Mouse (Mus musculus) midbrain, embryonic 11.5 days (tissue): ENCODE measurements around the gene Kif26a. TPM values are rescaled to one million over a fixed set of nuclear protein-coding genes. Genes with fewer than 3 reads are reported as not detected.

Experiments used
- ATAC-seq: fragments of 200-750 bp; cut with Nextera tagmentation; 2 replicates; pipeline ENCODE4 v1.8.0; 2017; ENCODE audit warnings: moderate TSS enrichment, moderate library complexity; ENCODE audit not compliant: low FRiP score
- DNase-seq: peaks from one replicate; pipeline ENCODE4 v3.0.0; 2015; ENCODE audit warnings: low spot score; ENCODE audit errors: missing footprints
- H3K27ac ChIP-seq: fragments of 300-500 bp; sonication (generic); 2 replicates; pipeline ENCODE4 v1.5.1; 2014; ENCODE audit warnings: low read depth, low read length
- H3K27me3 ChIP-seq: fragments of 300-500 bp; sonication (generic); 2 replicates; pipeline ENCODE4 v1.6.1; 2014; ENCODE audit warnings: mild to moderate bottlenecking, low read length, moderate library complexity, mixed read lengths; ENCODE audit not compliant: control insufficient read depth, insufficient read depth
- H3K36me3 ChIP-seq: fragments of 300-500 bp; sonication (generic); 2 replicates; pipeline ENCODE4 v1.6.1; 2014; ENCODE audit warnings: mild to moderate bottlenecking, low read length, moderate library complexity, mixed read lengths; ENCODE audit not compliant: control insufficient read depth, insufficient read depth
- H3K4me1 ChIP-seq: fragments of 300-500 bp; sonication (generic); 2 replicates; pipeline ENCODE4 v1.6.1; 2014; ENCODE audit warnings: low read length; ENCODE audit not compliant: control insufficient read depth, insufficient read depth
- H3K4me2 ChIP-seq: fragments of 300-500 bp; sonication (generic); 2 replicates; pipeline ENCODE4 v1.6.1; 2014; ENCODE audit warnings: mild to moderate bottlenecking, moderate library complexity
- H3K4me3 ChIP-seq: fragments of 300-500 bp; sonication (generic); 2 replicates; pipeline ENCODE4 v1.5.1; 2014; ENCODE audit warnings: low read depth, low read length
- H3K9ac ChIP-seq: fragments of 300-500 bp; sonication (generic); 2 replicates; pipeline ENCODE4 v1.6.1; 2014; ENCODE audit warnings: low read length
- H3K9me3 ChIP-seq: fragments of 300-500 bp; sonication (generic); 2 replicates; pipeline ENCODE4 v1.6.1; 2016; ENCODE audit warnings: low read length; ENCODE audit not compliant: control insufficient read depth
- WGBS: fragments of 180-500 bp; shearing (Covaris S2); extraction: QIAGEN DNeasy Blood & Tissue Kit; methylation state at CpG from one replicate; pipeline ENCODE4 v1.1.7; 2014; 5-methylcytosine and 5-hydroxymethylcytosine counted together
- polyA plus RNA-seq: library from polyadenylated mRNA; unstranded; fragments of >200 nt; fragmentation: Nextera tagmentation; extraction: Ambion mirVana; gene quantifications from 2 replicates; pipeline ENCODE4 v1.2.1, GENCODE M21; 2014

Gene Kif26a
- polyA plus RNA-seq, 1 experiment from 2014 or later, result 3.5 TPM

DNA sequence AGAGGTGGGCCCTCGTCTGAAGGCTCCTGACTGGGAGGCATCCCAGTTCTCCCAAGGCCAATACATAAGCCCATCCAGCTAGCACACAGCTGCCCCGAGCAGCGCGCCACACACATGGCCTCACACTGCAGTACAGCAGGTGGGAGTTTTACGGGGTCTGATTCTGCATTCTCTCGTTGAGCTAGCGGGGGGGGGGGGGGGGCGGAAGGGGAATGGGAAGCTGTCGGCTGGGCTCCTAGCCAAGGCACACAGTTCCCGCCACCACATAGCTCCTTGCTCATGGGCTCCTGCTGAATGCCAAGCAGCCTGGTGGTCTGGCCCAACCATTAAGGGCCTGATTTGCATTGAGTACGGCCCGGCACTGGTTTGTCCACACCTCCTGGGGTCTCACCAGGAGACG lies 64.6 kb downstream of the Kif26a start:
- H3K4me3 ChIP-seq, result no peak overlapping the region
- no peak overlapping the region for H3K9ac ChIP-seq
- H3K36me3 ChIP-seq, result no peaks in the 10 kb centered on the region
- 53% methylated on average over 12 of the region's 13 CpGs for WGBS
- ATAC-seq (0 out of 2 replicates have a peak, but pooled peaks have one; percentile 20), DNase-seq (no peak)
- H3K4me2 ChIP-seq, result no peak overlapping the region
- H3K4me1 ChIP-seq, result peaks cover 12% of the 10 kb centered on the region
- H3K27ac ChIP-seq, result no peak overlapping the region
- no peaks in the 10 kb centered on the region; the same call in 1 of the 2 replicates for H3K27me3 ChIP-seq
- H3K9me3 ChIP-seq, result no peaks in the 10 kb centered on the region

DNA sequence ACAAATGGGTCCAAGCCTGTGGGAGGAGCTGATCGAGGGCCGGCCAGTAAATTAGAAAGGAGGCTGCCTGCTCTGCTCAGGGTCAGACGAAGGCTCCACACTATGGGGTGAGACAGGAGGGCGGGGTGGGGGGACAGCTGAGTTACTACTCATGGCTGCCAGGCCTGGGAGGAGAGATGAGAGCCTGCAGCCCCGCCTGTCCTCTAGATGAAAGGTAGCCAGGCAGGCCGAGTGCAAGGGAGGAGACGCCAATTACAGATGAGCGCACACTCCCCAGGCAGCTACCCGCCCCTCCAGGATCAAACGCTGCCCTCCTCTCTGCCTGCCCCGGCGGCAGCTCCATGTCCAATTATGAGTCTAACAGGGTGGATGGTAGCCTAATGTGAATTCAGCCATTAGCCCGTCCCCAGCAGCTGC lies 68.4 kb downstream of the Kif26a start:
- 25% methylated on average over 13 of the region's 13 CpGs for WGBS
- 0 out of 2 replicates have a peak, but pooled peaks cover 3% of the 10 kb centered on the region for H3K4me1 ChIP-seq
- no peaks in the 10 kb centered on the region; the same call in 1 of the 2 replicates for H3K27me3 ChIP-seq
- no peaks in the 10 kb centered on the region for H3K9me3 ChIP-seq
- H3K27ac ChIP-seq, result peak overlapping the region; percentile 40; the same call in 1 of the 2 replicates
- H3K36me3 ChIP-seq, result no peaks in the 10 kb centered on the region
- H3K9ac ChIP-seq, result no peak overlapping the region
- H3K4me3 ChIP-seq, result no peak overlapping the region
- H3K4me2 ChIP-seq, result no peak overlapping the region
- ATAC-seq, result peak; percentile 41
- DNase-seq, result no peak

DNA sequence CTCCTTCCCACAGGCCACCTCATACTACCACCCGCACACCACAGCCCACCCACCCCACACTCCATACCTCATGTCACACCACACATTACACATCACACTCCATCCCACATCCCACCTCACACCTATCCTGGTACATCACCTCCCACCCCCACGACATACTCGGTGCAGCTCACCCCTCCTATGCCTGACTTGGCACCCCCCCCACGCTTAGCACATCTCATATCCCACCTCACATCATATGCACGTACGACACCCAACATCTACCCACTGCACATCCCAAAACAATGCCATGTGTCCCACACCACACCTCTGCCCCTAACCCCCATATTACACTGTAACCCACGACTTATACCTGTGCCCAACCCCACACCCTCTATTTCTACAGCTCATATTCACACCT lies 69.5 kb downstream of the Kif26a start:
- no peaks in the 10 kb centered on the region for H3K36me3 ChIP-seq
- no peaks in the 10 kb centered on the region for H3K9me3 ChIP-seq
- 0 out of 2 replicates have a peak, but pooled peaks cover 3% of the 10 kb centered on the region for H3K4me1 ChIP-seq
- ATAC-seq, result no peak
- H3K4me2 ChIP-seq, result no peak overlapping the region
- no peak for DNase-seq
- H3K9ac ChIP-seq, result no peak overlapping the region
- WGBS, result 86% methylated on average over 7 of the region's 7 CpGs
- H3K27ac ChIP-seq, result no peak overlapping the region
- H3K27me3 ChIP-seq, result no peaks in the 10 kb centered on the region; the same call in 1 of the 2 replicates
- H3K4me3 ChIP-seq, result no peak overlapping the region

DNA sequence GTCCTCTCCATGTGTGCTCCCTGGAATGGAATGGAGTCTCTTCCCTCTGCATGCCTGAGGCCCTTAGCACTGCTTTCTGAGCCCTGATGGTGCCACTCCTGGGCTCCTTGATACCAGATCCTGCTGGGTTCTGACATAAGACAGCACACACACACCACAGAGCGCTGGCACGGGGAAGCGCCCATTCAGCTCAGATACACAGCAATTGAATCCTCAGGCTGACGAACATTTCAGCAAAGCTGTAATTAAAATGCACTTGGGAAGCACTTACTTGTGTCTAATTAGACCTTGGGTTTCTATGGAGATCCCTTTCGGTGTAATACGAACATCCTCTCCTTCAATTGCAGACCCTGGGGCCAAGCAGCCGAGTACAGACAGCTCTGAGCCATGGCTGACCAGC lies 71.0 kb downstream of the Kif26a start:
- no peak overlapping the region for H3K27ac ChIP-seq
- ATAC-seq (no peak), DNase-seq (no peak)
- no peaks in the 10 kb centered on the region; the same call in 1 of the 2 replicates for H3K27me3 ChIP-seq
- peaks cover 16% of the 10 kb centered on the region for H3K4me1 ChIP-seq
- no peaks in the 10 kb centered on the region for H3K9me3 ChIP-seq
- H3K4me2 ChIP-seq, result no peak overlapping the region
- H3K9ac ChIP-seq, result no peak overlapping the region
- no peak overlapping the region for H3K4me3 ChIP-seq
- H3K36me3 ChIP-seq, result no peaks in the 10 kb centered on the region
- 69% methylated on average over 7 of the region's 7 CpGs for WGBS

DNA sequence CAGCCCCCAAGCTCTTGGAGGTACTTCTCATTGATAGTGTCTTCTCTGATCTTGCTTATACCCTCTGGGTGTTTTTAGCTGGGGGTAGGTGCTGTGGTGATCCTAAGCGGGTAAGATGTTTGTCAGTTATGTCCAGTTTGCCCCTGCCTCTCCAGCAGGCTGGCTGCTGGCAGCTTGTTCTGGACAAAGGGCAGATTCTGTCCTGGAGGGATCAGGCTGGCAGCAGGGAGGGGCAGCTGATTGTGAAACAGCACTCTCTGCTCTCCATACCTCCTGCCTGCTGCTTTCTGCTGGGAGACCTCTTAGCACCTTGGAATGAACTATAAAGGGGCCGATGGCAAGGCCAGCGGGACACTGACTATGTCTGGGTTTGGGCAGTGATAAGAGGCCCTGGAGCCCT lies 71.7 kb downstream of the Kif26a start:
- H3K27ac ChIP-seq, result no peak overlapping the region
- no peaks in the 10 kb centered on the region for H3K9me3 ChIP-seq
- DNase-seq (no peak), ATAC-seq (no peak)
- H3K36me3 ChIP-seq, result no peaks in the 10 kb centered on the region
- WGBS, result 54% methylated on average over 3 of the region's 3 CpGs
- H3K4me1 ChIP-seq, result peaks cover 22% of the 10 kb centered on the region
- H3K4me3 ChIP-seq, result no peak overlapping the region
- H3K4me2 ChIP-seq, result no peak overlapping the region
- no peaks in the 10 kb centered on the region; the same call in 1 of the 2 replicates for H3K27me3 ChIP-seq
- H3K9ac ChIP-seq, result no peak overlapping the region

DNA sequence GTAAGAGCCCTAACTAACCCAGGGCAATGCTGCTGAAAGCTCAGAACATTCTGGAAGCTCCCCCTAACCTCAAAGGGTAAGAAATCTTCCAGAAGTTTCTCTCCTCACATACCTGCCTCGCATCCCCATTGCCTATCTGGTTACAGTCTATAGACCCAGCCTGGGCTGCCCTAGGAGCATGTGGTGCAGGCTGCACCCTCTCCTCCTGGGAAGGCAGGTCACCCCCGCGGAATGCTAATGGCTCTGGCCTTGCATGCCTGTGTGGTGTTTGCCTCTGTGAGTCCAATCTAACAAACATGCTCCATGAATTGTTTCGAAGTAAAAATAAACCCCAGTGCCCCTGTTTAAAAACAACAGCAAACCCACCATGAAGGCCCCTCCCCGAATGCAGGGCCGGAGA lies 75.3 kb downstream of the Kif26a start:
- H3K4me2 ChIP-seq, result no peak overlapping the region
- H3K4me3 ChIP-seq, result no peak overlapping the region
- ATAC-seq, result peak; percentile 73
- H3K9ac ChIP-seq, result no peak overlapping the region
- 59% methylated on average over 6 of the region's 6 CpGs for WGBS
- H3K4me1 ChIP-seq, result peaks cover 20% of the 10 kb centered on the region
- H3K27ac ChIP-seq, result peak overlapping the region; percentile 73
- H3K9me3 ChIP-seq, result no peaks in the 10 kb centered on the region
- no peaks in the 10 kb centered on the region for H3K27me3 ChIP-seq
- DNase-seq, result no peak
- no peaks in the 10 kb centered on the region for H3K36me3 ChIP-seq

DNA sequence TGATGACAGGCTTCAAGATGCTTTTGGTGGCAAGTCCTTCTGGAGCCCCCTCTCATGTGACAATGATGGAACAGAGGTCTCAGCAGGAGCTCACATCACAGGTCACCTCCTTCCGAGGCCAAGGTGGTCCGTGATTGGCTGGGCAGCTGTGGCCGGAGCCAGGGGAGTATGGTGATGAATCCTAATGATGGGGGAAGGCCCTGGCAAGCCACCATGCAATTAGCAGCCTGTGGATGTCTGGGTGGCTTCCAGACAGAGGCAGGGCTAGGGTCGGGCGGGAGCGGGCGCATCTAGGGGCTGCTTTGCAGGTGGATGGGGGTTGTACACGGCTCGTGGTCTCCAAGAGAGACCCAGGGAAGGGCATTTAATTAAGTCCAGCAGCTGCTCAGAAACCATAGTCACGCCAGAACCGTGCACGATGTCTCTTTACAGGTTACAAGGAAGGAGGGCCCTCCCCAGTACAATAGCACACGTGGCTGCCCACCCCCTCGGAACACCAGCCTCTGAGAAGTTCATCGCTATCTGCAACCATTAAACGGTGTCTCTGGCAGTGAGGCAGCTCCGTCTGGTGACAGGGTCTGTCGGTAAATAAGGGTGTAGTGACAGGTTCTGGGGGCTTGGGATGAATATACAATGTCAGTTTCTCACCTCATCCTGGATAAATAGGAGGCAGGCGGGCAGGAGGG lies 75.9 kb downstream of the Kif26a start:
- DNase-seq (peak; percentile 95), ATAC-seq (peak; percentile 95)
- Histone ChIP-seq H3K27me3 (no peaks in the 10 kb centered on the region), H3K4me2 (peak overlapping the region; percentile 14), H3K27ac (peak overlapping the region; percentile 73), H3K9ac (peak overlapping the region; percentile 47), H3K4me3 (no peak overlapping the region), H3K4me1 (peaks cover 20% of the 10 kb centered on the region), H3K9me3 (no peaks in the 10 kb centered on the region), H3K36me3 (no peaks in the 10 kb centered on the region)
- 31% methylated on average over 19 of the region's 19 CpGs for WGBS

DNA sequence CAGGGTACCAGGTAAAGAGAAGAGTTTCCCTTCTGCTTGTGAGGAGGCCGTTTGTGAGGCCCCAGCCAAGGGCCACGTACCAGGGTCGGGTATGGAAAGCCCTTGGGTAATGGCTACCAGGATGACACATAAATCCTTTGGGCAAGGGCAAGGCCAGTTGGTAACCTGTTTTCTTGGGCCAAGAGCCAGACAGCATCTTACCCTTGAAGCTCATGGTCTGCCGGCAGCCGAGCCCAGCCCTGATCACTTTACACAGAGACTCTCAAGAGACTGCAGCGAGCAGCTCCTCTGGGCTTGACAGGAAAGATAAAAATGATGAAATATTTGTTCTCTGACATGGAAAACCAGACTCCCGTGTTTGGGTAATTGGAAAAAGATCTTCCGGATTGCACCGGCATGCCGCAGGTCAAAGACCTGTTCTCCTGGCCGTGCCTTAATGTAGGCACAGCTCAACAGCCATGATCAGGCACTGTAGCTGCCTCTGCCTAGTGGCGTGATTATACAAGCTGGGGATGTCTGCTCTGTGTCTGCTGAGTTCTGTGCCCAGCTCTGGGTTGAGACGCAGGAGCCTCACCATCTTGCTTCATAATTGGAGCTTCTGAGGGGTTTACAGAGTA lies 77.8 kb downstream of the Kif26a start:
- Histone ChIP-seq H3K27ac (no peak overlapping the region), H3K27me3 (no peaks in the 10 kb centered on the region), H3K4me3 (no peak overlapping the region), H3K9me3 (no peaks in the 10 kb centered on the region), H3K4me1 (peaks cover 20% of the 10 kb centered on the region), H3K4me2 (no peak overlapping the region), H3K36me3 (no peaks in the 10 kb centered on the region), H3K9ac (no peak overlapping the region)
- 82% methylated on average over 13 of the region's 13 CpGs for WGBS
- DNase-seq, result no peak
- no peak for ATAC-seq

DNA sequence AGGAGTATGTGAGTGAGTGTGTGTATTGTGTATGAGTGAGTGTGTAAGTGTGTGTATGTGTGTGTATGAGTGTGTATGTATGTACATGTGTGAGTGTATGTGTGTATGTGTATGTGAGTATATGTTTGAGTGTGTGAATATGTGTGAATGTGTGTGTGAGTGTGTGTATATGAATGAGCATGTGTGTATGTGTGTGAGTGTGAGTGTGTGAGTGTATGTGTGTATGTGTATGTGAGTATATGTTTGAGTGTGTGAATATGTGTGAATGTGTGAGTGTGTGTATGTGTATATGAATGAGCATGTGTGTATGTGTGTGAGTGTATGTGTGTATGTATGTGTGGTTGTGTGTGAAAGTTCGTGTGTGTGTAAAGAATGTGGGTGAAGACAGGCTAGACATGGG lies 80.2 kb downstream of the Kif26a start:
- Histone ChIP-seq H3K9ac (no peak overlapping the region), H3K27me3 (no peaks in the 10 kb centered on the region; the same call in 1 of the 2 replicates), H3K4me2 (no peak overlapping the region), H3K4me1 (peaks cover 21% of the 10 kb centered on the region), H3K4me3 (no peak overlapping the region), H3K36me3 (no peaks in the 10 kb centered on the region), H3K9me3 (no peaks in the 10 kb centered on the region), H3K27ac (no peak overlapping the region)
- DNase-seq (no peak), ATAC-seq (no peak)
- 59% methylated on average over 1 of the region's 1 CpGs for WGBS
